Mouse (Mus musculus) lung, postnatal 10 days (tissue): ENCODE results near the gene Iqcb1.
"Not testable (repeated sequence)": the region's sequence is repeated elsewhere in the genome, so short reads cannot be mapped to it uniquely, and the experiment has no call there.

ENCODE experiments used
- DNase-seq: peaks from one replicate; pipeline ENCODE4 v3.0.0; 2021

The Iqcb1 gene

GRCm38 (mm10) chr16:36828054-36828786 is at the start of gene Iqcb1:
Gene Iqcb1, plus strand, starts transcription at chr16:36828385.
- DNase-seq: peak; percentile 81

- DNase-seq: no peak
Measured at GRCm38 (mm10) chr16:36784146-36784545, 44.0 kb upstream of the Iqcb1 start.

- DNase-seq: peak; percentile 41
Measured at GRCm38 (mm10) chr16:36784594-36785313, 43.4 kb upstream of the Iqcb1 start, which contains the start of gene Slc15a2. Gene Slc15a2, minus strand, starts transcription at chr16:36784962.

GRCm38 (mm10) chr16:36786466-36786865 is 41.7 kb upstream of the Iqcb1 start:
- no peak for DNase-seq

- no peak for DNase-seq
Measured at GRCm38 (mm10) chr16:36790166-36790565, 38.0 kb upstream of the Iqcb1 start.

GRCm38 (mm10) chr16:36794976-36795375 is 33.2 kb upstream of the Iqcb1 start:
- DNase-seq: no peak

- DNase-seq: no peak
Measured at GRCm38 (mm10) chr16:36798334-36798733, 29.9 kb upstream of the Iqcb1 start.

GRCm38 (mm10) chr16:36802361-36802760 is 25.8 kb upstream of the Iqcb1 start:
- no peak for DNase-seq

GRCm38 (mm10) chr16:36808616-36809015 is 19.6 kb upstream of the Iqcb1 start:
- DNase-seq: no peak

GRCm38 (mm10) chr16:36813680-36814079 is 14.5 kb upstream of the Iqcb1 start:
- no peak for DNase-seq

- no peak for DNase-seq
Measured at GRCm38 (mm10) chr16:36816916-36817315, 11.3 kb upstream of the Iqcb1 start.

- DNase-seq: peak; percentile 83
Measured at GRCm38 (mm10) chr16:36817321-36817926, 10.8 kb upstream of the Iqcb1 start.

- DNase-seq: no peak
Measured at GRCm38 (mm10) chr16:36820016-36820415, 8.2 kb upstream of the Iqcb1 start.

GRCm38 (mm10) chr16:36820747-36821146 is 7.4 kb upstream of the Iqcb1 start:
- DNase-seq: no peak

GRCm38 (mm10) chr16:36821474-36821873 is 6.7 kb upstream of the Iqcb1 start:
- peak; percentile 33 for DNase-seq

GRCm38 (mm10) chr16:36827611-36828053 is 553 bp upstream of the Iqcb1 start:
- DNase-seq: no peak

- no peak for DNase-seq
Measured at GRCm38 (mm10) chr16:36828820-36829219, 635 bp downstream of the Iqcb1 start.

- not testable (repeated sequence) for DNase-seq
Measured at GRCm38 (mm10) chr16:36846894-36847293, 18.7 kb downstream of the Iqcb1 start.

- no peak for DNase-seq
Measured at GRCm38 (mm10) chr16:36851202-36851601, 23.0 kb downstream of the Iqcb1 start.

- DNase-seq: no peak
Measured at GRCm38 (mm10) chr16:36863585-36863984, 35.4 kb downstream of the Iqcb1 start.

GRCm38 (mm10) chr16:36869442-36869841 is 41.3 kb downstream of the Iqcb1 start:
- no peak for DNase-seq

- DNase-seq: peak; percentile 98
Measured at GRCm38 (mm10) chr16:36874583-36875275, 46.5 kb downstream of the Iqcb1 start, which contains the start of the genes Eaf2 and Golgb1. Gene Eaf2, minus strand, starts transcription at chr16:36875003. Gene Golgb1, plus strand, starts transcription at chr16:36875140.
